11 mouse cellular contexts compared by ENCODE assay signal in the genomic region with DNA sequence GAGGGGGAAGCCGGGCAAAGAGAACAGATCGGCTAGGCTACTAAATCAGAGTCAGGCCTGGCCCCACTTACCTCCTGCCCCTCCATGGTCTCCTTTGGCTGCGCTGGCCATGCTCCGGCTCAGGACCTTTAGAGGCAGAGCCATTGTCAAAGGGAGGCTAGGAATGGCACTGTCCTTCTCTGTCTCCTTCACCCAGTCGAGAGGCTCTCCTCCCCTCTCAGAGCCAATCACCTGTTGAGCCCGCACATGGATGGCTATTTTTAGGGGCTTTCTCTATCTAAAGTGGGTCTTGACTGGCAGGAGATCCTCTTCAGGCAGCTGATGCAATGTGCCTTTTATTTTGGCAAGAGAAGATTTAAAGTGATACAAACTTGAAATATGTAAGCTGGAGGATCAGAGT. TPM values are rescaled to one million over a fixed set of nuclear protein-coding genes. Genes with fewer than 3 reads are reported as not detected.
DNase-seq lines count a peak whose midpoint lies in the region; ATAC-seq and TF ChIP-seq lines count a peak whose summit lies in the region.
"Had no signal": no experiment of that assay in that cellular context is flagged by ENCODE, and none has a peak within 500 bp of the region (broad histone marks: within the 10 kb centered on the region; RNA-seq: fewer than 3 reads in every experiment).

TSS of gene Cox6a2 (minus strand) at position 236 of the 400 bp plus-strand sequence.

- TF ChIP-seq CTCF in lung, postnatal 0 days (IDR thresholded peaks at IDR 0.05) = no peak

- no peak for TF ChIP-seq EP300 in lung, postnatal 0 days (IDR thresholded peaks at IDR 0.05)

- no peaks in the 10 kb centered on the region for H3K9me3 ChIP-seq in embryonic facial prominence, embryonic 15.5 days (replicated peaks)
- H3K9me3 ChIP-seq in heart, embryonic 11.5 days (replicated peaks; ENCODE audit: control insufficient read depth, low read length) = no peaks in the 10 kb centered on the region
- no peaks in the 10 kb centered on the region for H3K9me3 ChIP-seq in lung, postnatal 0 days (ENCODE audit: low read length)
- no peaks in the 10 kb centered on the region for H3K9me3 ChIP-seq in liver, embryonic 11.5 days (ENCODE audit: control insufficient read depth, low read length)
- H3K9me3 ChIP-seq: stomach, embryonic 15.5 days had no signal

- H3K36me3 ChIP-seq in embryonic facial prominence, embryonic 15.5 days = no peaks in the 10 kb centered on the region
- H3K36me3 ChIP-seq in heart, embryonic 11.5 days (ENCODE audit: control insufficient read depth, insufficient read depth, low read length) = no peaks in the 10 kb centered on the region
- no peaks in the 10 kb centered on the region for H3K36me3 ChIP-seq in lung, postnatal 0 days (ENCODE audit: insufficient read depth, low read length)
- no peaks in the 10 kb centered on the region for H3K36me3 ChIP-seq in liver, embryonic 11.5 days (ENCODE audit: control insufficient read depth, insufficient read depth, low read length)
- H3K36me3 ChIP-seq: stomach, embryonic 15.5 days had no signal

- H3K4me2 ChIP-seq in embryonic facial prominence, embryonic 15.5 days (replicated peaks) = no peak within 1 kb of the TSS
- peak within 1 kb of the TSS; percentile 55 for H3K4me2 ChIP-seq in heart, embryonic 11.5 days
- H3K4me2 ChIP-seq in lung, postnatal 0 days (replicated peaks; ENCODE audit: low read depth, low read length) = no peak within 1 kb of the TSS
- no peak within 1 kb of the TSS for H3K4me2 ChIP-seq in liver, embryonic 11.5 days
- H3K4me2 ChIP-seq: stomach, embryonic 15.5 days had no signal

- H3K4me1 ChIP-seq in embryonic facial prominence, embryonic 15.5 days = no peaks in the 10 kb centered on the region
- H3K4me1 ChIP-seq in heart, embryonic 11.5 days (ENCODE audit: control insufficient read depth, insufficient read depth, low read length) = no peaks in the 10 kb centered on the region
- no peaks in the 10 kb centered on the region for H3K4me1 ChIP-seq in lung, postnatal 0 days (ENCODE audit: insufficient read depth, low read depth, low read length)
- no peaks in the 10 kb centered on the region for H3K4me1 ChIP-seq in liver, embryonic 11.5 days (replicated peaks; ENCODE audit: control insufficient read depth, insufficient read depth, low read length)
- H3K4me1 ChIP-seq: stomach, embryonic 15.5 days had no signal

- H3K27ac ChIP-seq in embryonic facial prominence, embryonic 15.5 days (replicated peaks) = no peak within 1 kb of the TSS
- H3K27ac ChIP-seq in heart, embryonic 11.5 days (ENCODE audit: low read depth, low read length) = peak within 1 kb of the TSS; percentile 66
- H3K27ac ChIP-seq in lung, postnatal 0 days (ENCODE audit: low read length) = no peak within 1 kb of the TSS
- no peak within 1 kb of the TSS for H3K27ac ChIP-seq in liver, embryonic 11.5 days (ENCODE audit: low read depth, low read length)
- H3K27ac ChIP-seq: macrophage; stomach, embryonic 15.5 days had no signal

- no peak within 1 kb of the TSS for H3K4me3 ChIP-seq in embryonic facial prominence, embryonic 15.5 days (replicated peaks)
- peak within 1 kb of the TSS; percentile 44 for H3K4me3 ChIP-seq in heart, embryonic 11.5 days (ENCODE audit: low read depth, low read length)
- H3K4me3 ChIP-seq in lung, postnatal 0 days (ENCODE audit: low read depth, low read length) = no peak within 1 kb of the TSS
- H3K4me3 ChIP-seq in liver, embryonic 11.5 days (ENCODE audit: low read depth, low read length) = no peak within 1 kb of the TSS
- H3K4me3 ChIP-seq: stomach, embryonic 15.5 days had no signal

- no peak within 1 kb of the TSS for H3K9ac ChIP-seq in embryonic facial prominence, embryonic 15.5 days
- peak within 1 kb of the TSS; percentile 63 for H3K9ac ChIP-seq in heart, embryonic 11.5 days (ENCODE audit: low read depth, low read length)
- H3K9ac ChIP-seq in lung, postnatal 0 days (replicated peaks; ENCODE audit: low read depth) = no peak within 1 kb of the TSS
- no peak within 1 kb of the TSS for H3K9ac ChIP-seq in liver, embryonic 11.5 days (ENCODE audit: low read depth, low read length)
- H3K9ac ChIP-seq: forebrain, postnatal 0 days; stomach, embryonic 15.5 days had no signal

- WGBS in embryonic facial prominence, embryonic 15.5 days = 77% methylated on average over 6 of the region's 6 CpGs
- 46% methylated on average over 6 of the region's 6 CpGs for WGBS in heart, embryonic 11.5 days (ENCODE audit: insufficient replicate concordance)
- 54% methylated on average over 6 of the region's 6 CpGs for whole genome bisulfite sequencing in lung, postnatal 0 days
- WGBS in liver, embryonic 11.5 days = 68% methylated on average over 6 of the region's 6 CpGs

- no peak for ATAC-seq in embryonic facial prominence, embryonic 15.5 days (ENCODE audit: insufficient number of reproducible peaks, low FRiP score, low TSS enrichment, low read depth)
- no peak; the same call in 1 of the 2 replicates for ATAC-seq in heart, embryonic 11.5 days (replicated peaks; ENCODE audit: insufficient number of reproducible peaks, low FRiP score, low TSS enrichment)
- ATAC-seq in lung, postnatal 0 days = no peak
- no peak for ATAC-seq in cerebellum, adult (ENCODE audit: insufficient number of reproducible peaks, low FRiP score, low TSS enrichment)
- no peak for ATAC-seq in liver, embryonic 11.5 days (replicated peaks; ENCODE audit: low FRiP score)
- ATAC-seq: forebrain, postnatal 0 days had no signal

- peak; percentile 38 to 53 for DNase-seq in lung, adult 18-20 months
- DNase-seq in lung, postnatal 10 days = no peak
- no peak for DNase-seq in lung, postnatal 0 days (ENCODE audit: low spot score)
- no peak for DNase-seq in ovary, adult 18-20 months (ENCODE audit: low spot score)
- DNase-seq in liver, embryonic 11.5 days (ENCODE audit: low spot score) = no peak
- DNase-seq: forebrain, postnatal 0 days had no signal

- H3K27me3 ChIP-seq in embryonic facial prominence, embryonic 15.5 days = 0 out of 2 replicates have a peak, but pooled peaks cover 3% of the 10 kb centered on the region
- no peaks in the 10 kb centered on the region for H3K27me3 ChIP-seq in heart, embryonic 11.5 days (ENCODE audit: control insufficient read depth, insufficient read depth, low read length)
- no peaks in the 10 kb centered on the region for H3K27me3 ChIP-seq in lung, postnatal 0 days (replicated peaks; ENCODE audit: insufficient read depth, low read length)
- H3K27me3 ChIP-seq in liver, embryonic 11.5 days (replicated peaks; ENCODE audit: control insufficient read depth, insufficient read depth, low read length) = no peaks in the 10 kb centered on the region
- H3K27me3 ChIP-seq: stomach, embryonic 15.5 days had no signal

RNA-seq across cellular contexts. Expression of gene Cox6a2, which starts in this region (rescaled TPM):
- 51.6 and 67.7 TPM in 2 replicates for polyA plus RNA-seq in embryonic facial prominence, embryonic 15.5 days (2015; fragmentation: Nextera tagmentation; extraction: Ambion mirVana)
- polyA plus RNA-seq in heart, embryonic 11.5 days (2014; fragmentation: Nextera tagmentation; extraction: Ambion mirVana) = 543 and 571 TPM in 2 replicates
- 26.6 and 27.8 TPM in 2 replicates for polyA plus RNA-seq in lung, postnatal 0 days (2015; fragmentation: Nextera tagmentation; extraction: Ambion mirVana)
- polyA plus RNA-seq in liver, embryonic 11.5 days (2014; fragmentation: Nextera tagmentation; extraction: Ambion mirVana) = 2.3 and 6.3 TPM in 2 replicates

Comparison
In these comparisons a context has a peak if more than half of its experiments do, and no peak if none do; other contexts are left out.
1. DNase-seq: peak in lung, adult 18-20 months (2 of 2); none in lung, postnatal 10 days (single experiment), lung, postnatal 0 days (single experiment), ovary, adult 18-20 months (single experiment) and liver, embryonic 11.5 days (single experiment).